Mouse (Mus musculus) liver, embryonic 14.5 days (tissue): ENCODE measurements around the gene Pik3c2g. TPM values are rescaled to one million over a fixed set of nuclear protein-coding genes. Genes with fewer than 3 reads are reported as not detected.

Source experiments
- ATAC-seq: fragments of 200-750 bp; cut with Nextera tagmentation; 2 replicates; pipeline ENCODE4 v1.8.0; 2017; ENCODE audit warnings: moderate number of reproducible peaks, mild to moderate bottlenecking, moderate library complexity; ENCODE audit not compliant: insufficient read depth
- DNase-seq, 3 experiments: peaks; one replicate each; pipeline ENCODE4 v3.0.0-alpha.2; 2012 to 2013; ENCODE audit warnings: low read depth in 3 of 3, low spot score in 3 of 3
- H3K27ac ChIP-seq: fragments of 300-500 bp; sonication (generic); 2 replicates; pipeline ENCODE4 v1.5.1; 2014; ENCODE audit warnings: moderate library complexity, mild to moderate bottlenecking, control low read depth, inconsistent platforms
- H3K27me3 ChIP-seq: fragments of 300-500 bp; sonication (generic); 2 replicates; pipeline ENCODE4 v1.6.1; 2014; ENCODE audit warnings: mild to moderate bottlenecking, low read length, moderate library complexity; ENCODE audit not compliant: control insufficient read depth, insufficient read depth
- H3K36me3 ChIP-seq: fragments of 300-500 bp; sonication (generic); replicated peaks from 2 replicates; pipeline ENCODE4 v1.6.1; 2014; ENCODE audit warnings: low read depth; ENCODE audit not compliant: control insufficient read depth, insufficient read depth
- H3K4me1 ChIP-seq, 2 experiments: fragments of 200-500 bp in 1 of 2; fragments of 300-500 bp in 1 of 2; sonication (generic) in 1 of 2; replicated peaks; 2 replicates each; pipeline ENCODE4 v1.6.1; 2012 to 2014; ENCODE audit warnings: antibody characterized with exemption in 1 of 2, inconsistent platforms in 1 of 2, low read length in 1 of 2; ENCODE audit not compliant: control insufficient read depth in 2 of 2, insufficient read depth in 2 of 2
- H3K4me2 ChIP-seq: fragments of 300-500 bp; sonication (generic); 2 replicates; pipeline ENCODE4 v1.6.1; 2014; ENCODE audit warnings: low read depth, mild to moderate bottlenecking, control low read depth, moderate library complexity
- H3K4me3 ChIP-seq, 2 experiments: fragments of 200-500 bp in 1 of 2; fragments of 300-500 bp in 1 of 2; sonication (generic) in 1 of 2; 2 replicates each; pipeline ENCODE4 v1.5.1; 2012 to 2014; ENCODE audit warnings: low read depth in 2 of 2, low read length in 2 of 2, mild to moderate bottlenecking in 2 of 2, control low read depth in 1 of 2, inconsistent platforms in 1 of 2, moderate library complexity in 1 of 2; ENCODE audit not compliant: insufficient read depth in 1 of 2
- H3K9ac ChIP-seq: fragments of 300-500 bp; sonication (generic); replicated peaks from 2 replicates; pipeline ENCODE4 v1.6.1; 2014; ENCODE audit warnings: mild to moderate bottlenecking, control low read depth, moderate library complexity
- H3K9me3 ChIP-seq: fragments of 300-500 bp; sonication (generic); 2 replicates; pipeline ENCODE4 v1.6.1; 2016; ENCODE audit warnings: low read length, mixed read lengths; ENCODE audit not compliant: control insufficient read depth
- CTCF ChIP-seq: IDR thresholded peaks from 2 replicates; pipeline ENCODE4 v1.5.1; 2016; ENCODE audit warnings: antibody characterized with exemption, low read depth, control low read depth
- EP300 ChIP-seq: IDR thresholded peaks from 2 replicates; pipeline ENCODE4 v1.6.1; 2016; ENCODE audit warnings: antibody characterized with exemption, low read depth
- WGBS: fragments of 180-500 bp; shearing (Covaris S2); extraction: QIAGEN DNeasy Blood & Tissue Kit; methylation state at CpG from one replicate; pipeline ENCODE4 v1.1.7; 2014; ENCODE audit not compliant: insufficient replicate concordance; 5-methylcytosine and 5-hydroxymethylcytosine counted together
- polyA plus RNA-seq, 2 experiments: library from polyadenylated mRNA; depleted of rRNA in 1 of 2; stranded (reverse) in 1 of 2; unstranded in 1 of 2; fragments of >200 nt; fragmentation: Nextera tagmentation in 1 of 2; extraction: Ambion mirVana in 1 of 2; gene quantifications; 2 replicates each; pipeline versions ENCODE4 v1.2.1 to v1.2.3; 2012 to 2014

Pik3c2g gene
- polyA plus RNA-seq, 2 experiments = 1.2 to 1.3 TPM

GRCm38 (mm10) chr6:139746758-139747479 lies 159.9 kb downstream of the Pik3c2g start:
- TF ChIP-seq EP300 (no peak), CTCF (no peak)
- Histone ChIP-seq H3K9ac (no peak overlapping the region), H3K4me2 (no peak overlapping the region), H3K27ac (no peak overlapping the region), H3K4me3 (no peak overlapping the region), H3K4me1 (no peaks in the 10 kb centered on the region), H3K36me3 (no peaks in the 10 kb centered on the region), H3K27me3 (no peaks in the 10 kb centered on the region), H3K9me3 (no peaks in the 10 kb centered on the region; the same call in 1 of the 2 replicates)
- ATAC-seq (no peak), DNase-seq (no peak)
- 69% methylated on average over 7 of the region's 7 CpGs for WGBS

DNA sequence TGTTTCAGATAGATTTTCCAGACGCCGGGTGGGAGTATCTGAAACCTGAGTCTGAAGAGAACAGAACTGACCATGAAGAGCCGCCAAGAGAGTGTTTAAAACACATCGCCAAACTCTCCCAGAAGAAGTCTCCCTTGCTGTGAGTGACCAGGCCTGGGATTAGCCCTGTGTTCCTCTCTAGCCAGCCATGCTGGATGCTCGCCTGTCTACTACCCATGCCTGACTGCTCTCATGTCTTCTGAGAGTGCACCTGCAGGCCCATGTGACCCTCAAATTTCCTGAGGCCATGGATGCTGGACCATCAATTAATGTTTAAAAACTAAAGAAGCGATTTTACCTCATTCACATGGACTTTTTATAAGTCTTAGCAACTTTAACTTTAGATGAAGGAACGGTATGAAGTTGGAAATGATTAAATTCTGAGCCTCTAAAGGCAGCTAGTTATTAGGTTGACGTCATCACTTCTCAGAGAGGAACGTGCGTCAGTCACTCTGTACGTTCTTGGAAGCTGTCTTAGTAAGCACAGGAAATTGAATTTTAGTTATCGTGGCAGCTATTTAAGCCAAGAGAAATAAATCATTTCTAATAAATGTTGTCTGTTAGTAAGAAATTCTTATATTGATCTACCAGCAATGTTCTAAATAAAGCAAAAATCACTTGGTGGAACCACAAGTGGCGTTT lies 161.2 kb downstream of the Pik3c2g start:
- Histone ChIP-seq H3K4me2 (no peak overlapping the region), H3K27me3 (no peaks in the 10 kb centered on the region), H3K9me3 (no peaks in the 10 kb centered on the region; the same call in 1 of the 2 replicates), H3K4me1 (no peaks in the 10 kb centered on the region), H3K36me3 (no peaks in the 10 kb centered on the region), H3K9ac (no peak overlapping the region), H3K4me3 (no peak overlapping the region), H3K27ac (no peak overlapping the region)
- ATAC-seq = no peak
- TF ChIP-seq EP300 (no peak), CTCF (no peak)
- DNase-seq = no peak
- 68% methylated on average over 13 of the region's 13 CpGs for WGBS

DNA sequence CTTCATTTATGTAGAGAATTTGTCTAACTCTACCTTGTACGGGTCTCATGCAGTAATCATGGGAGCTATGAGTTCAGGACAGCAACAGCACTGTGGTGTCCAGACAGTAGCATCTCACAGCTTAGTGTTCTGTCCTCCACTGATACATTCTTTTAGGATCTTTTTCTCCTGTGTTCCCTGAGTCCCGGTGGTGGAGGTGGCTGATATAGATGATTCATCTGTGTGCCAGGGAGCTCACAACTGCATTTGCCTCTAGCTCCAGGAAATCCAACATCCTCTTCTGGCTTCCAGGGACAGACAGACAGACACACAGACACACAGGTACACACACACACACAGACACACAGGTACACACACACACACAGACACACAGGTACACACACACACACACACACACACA lies 163.6 kb downstream of the Pik3c2g start:
- no peak for ATAC-seq
- H3K36me3 ChIP-seq = no peaks in the 10 kb centered on the region
- 53% methylated on average over 2 of the region's 2 CpGs for WGBS

DNA sequence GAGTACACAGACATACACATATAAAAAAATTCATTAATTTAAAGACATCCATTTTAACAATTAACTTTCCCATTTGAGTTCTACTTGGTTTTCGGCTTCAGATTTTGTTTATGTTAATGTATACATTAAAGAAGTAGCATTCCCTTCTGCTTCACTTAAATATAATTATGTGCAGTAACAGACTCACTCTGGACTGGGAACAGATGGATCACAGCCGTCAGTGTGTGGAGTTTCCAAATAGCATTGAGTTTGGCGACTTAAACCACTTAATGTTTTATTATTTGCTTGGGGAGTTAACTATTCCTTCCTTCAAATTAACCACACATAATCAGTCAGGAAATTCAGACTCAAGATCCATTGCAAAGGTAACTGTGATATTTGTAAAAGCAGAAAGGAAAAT lies 164.0 kb downstream of the Pik3c2g start:
- DNase-seq (no peak), ATAC-seq (no peak)
- H3K4me3 ChIP-seq = no peak overlapping the region
- no peaks in the 10 kb centered on the region for H3K27me3 ChIP-seq
- no peak overlapping the region for H3K4me2 ChIP-seq
- H3K9ac ChIP-seq = no peak overlapping the region
- no peak for TF ChIP-seq CTCF
- no peak for TF ChIP-seq EP300
- no peaks in the 10 kb centered on the region for H3K4me1 ChIP-seq
- no peaks in the 10 kb centered on the region for H3K9me3 ChIP-seq
- no peak overlapping the region for H3K27ac ChIP-seq
- no peaks in the 10 kb centered on the region for H3K36me3 ChIP-seq
- 56% methylated on average over 3 of the region's 3 CpGs for WGBS

More for the DNA sequence above, 163.6 kb downstream of the Pik3c2g start:
- Histone ChIP-seq H3K4me1 (no peaks in the 10 kb centered on the region), H3K9me3 (no peaks in the 10 kb centered on the region), H3K4me3 (no peak overlapping the region), H3K4me2 (no peak overlapping the region), H3K27ac (no peak overlapping the region), H3K27me3 (no peaks in the 10 kb centered on the region), H3K9ac (no peak overlapping the region)
- TF ChIP-seq CTCF (no peak), EP300 (no peak)
- DNase-seq = no peak

DNA sequence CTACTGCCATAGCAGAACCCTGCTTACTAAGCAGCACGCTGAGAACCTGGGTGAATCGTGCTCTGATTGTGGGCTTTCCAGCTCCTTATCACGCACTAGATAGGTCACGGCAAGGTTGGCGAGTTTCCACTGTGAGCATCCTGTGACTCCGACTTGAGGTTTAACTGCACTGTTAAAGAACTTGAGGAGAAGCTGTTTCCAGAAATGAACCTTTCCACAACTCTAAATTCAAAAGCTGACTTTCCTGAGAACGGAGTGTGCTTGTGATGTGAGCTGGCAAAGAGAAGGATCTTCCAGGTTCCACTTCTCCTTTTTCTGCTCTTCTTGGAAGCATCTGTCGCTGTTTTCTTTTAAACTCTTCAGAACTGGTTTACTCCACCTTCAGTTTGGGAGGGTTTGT lies 170.9 kb downstream of the Pik3c2g start:
- H3K27ac ChIP-seq = no peak overlapping the region
- no peaks in the 10 kb centered on the region for H3K4me1 ChIP-seq
- ATAC-seq (no peak), DNase-seq (no peak)
- TF ChIP-seq CTCF (no peak), EP300 (no peak)
- no peaks in the 10 kb centered on the region for H3K27me3 ChIP-seq
- WGBS = 70% methylated on average over 8 of the region's 8 CpGs
- no peak overlapping the region for H3K9ac ChIP-seq
- no peaks in the 10 kb centered on the region for H3K36me3 ChIP-seq
- H3K4me3 ChIP-seq = no peak overlapping the region
- no peak overlapping the region for H3K4me2 ChIP-seq
- H3K9me3 ChIP-seq = no peaks in the 10 kb centered on the region
